Mouse (Mus musculus) embryonic stem cell, embryonic (primary cell): Measurements from ENCODE around the gene Irf4.

Experiments used
- CTCF ChIA-PET, 4 experiments: fragments of 300-600 bp in 2 of 4; fragments of 350-600 bp in 2 of 4; sonication (Branson Sonifier 250); formaldehyde crosslinking; loops; one replicate each; lab custom pipeline; 2022; ENCODE audit warnings: inconsistent platforms in 2 of 4; lab: Charles Lee
- POLR2A ChIA-PET, 4 experiments: fragments of 300-600 bp in 2 of 4; fragments of 350-600 bp in 2 of 4; sonication (Branson Sonifier 250); formaldehyde crosslinking; loops; one replicate each; lab custom pipeline; 2022; ENCODE audit warnings: antibody characterized with exemption in 4 of 4, inconsistent platforms in 1 of 4; lab: Charles Lee

The Irf4 gene

GRCm38 (mm10) chr13:30786235-30787035, 37.4 kb downstream of the Irf4 start:
- ChIA-PET CTCF (interaction anchor here in 1 of 4 experiments (0.6 kb wide), 1 partner anchor 77 kb away, joined by 3 read pairs; no protein-coding TSS in a partner anchor), POLR2A (interaction anchor here in 1 of 4 experiments (0.6 kb wide), 1 partner anchor 802 kb away, joined by 3 read pairs; no protein-coding TSS in a partner anchor)

- ChIA-PET POLR2A (interaction anchor here in 2 of 4 experiments (0.6 to 1.6 kb wide), 3 partner anchors 47 to 162 kb away, joined by 3 to 6 read pairs (median 5); no protein-coding TSS in a partner anchor), CTCF (no interaction called here)
Measured at GRCm38 (mm10) chr13:30787036-30787320, 38.0 kb downstream of the Irf4 start.

DNA sequence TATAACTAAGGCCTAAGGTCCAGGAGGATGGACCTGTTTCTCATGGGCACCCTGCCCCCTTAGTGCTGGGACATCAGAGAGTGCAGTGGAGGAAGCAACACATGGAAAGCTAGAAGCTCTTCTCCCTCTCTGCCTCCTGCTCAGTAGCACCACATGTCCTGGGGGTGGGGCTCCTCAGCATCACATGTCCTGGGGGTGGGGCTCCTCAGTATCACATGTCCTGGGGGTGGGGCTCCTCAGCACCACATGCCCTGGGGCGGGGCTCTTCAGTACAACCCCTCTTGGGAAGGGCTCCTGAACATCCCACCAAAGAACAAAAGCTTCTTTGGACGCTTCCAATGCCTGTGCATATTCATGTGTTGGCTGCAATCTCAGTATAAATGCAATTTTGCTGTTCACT, 38.5 kb downstream of the Irf4 start:
- ChIA-PET CTCF (no interaction called here), POLR2A (interaction anchor here in 2 of 4 experiments (0.6 to 1.6 kb wide), 5 partner anchors 8 to 161 kb away, joined by 3 to 6 read pairs (median 3); no protein-coding TSS in a partner anchor)

DNA sequence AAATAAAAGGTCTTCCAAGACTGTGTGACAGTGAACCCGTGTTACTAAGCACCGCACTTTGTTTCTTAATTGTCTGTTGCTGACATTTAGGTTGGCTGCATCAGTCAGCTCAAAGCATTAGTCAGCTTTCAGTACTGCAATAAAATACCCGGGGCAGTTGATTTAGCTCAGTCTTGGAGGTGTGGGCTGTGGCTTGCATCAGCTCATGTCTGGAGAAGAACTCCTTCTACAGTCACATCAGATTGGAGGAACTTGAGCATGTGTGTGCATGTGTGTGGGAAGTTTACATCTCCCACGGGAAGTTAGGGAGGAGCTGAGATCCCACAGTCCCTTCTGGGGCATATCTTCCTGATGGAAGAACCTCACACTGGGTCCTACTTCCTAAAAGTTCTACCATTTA, 38.9 kb downstream of the Irf4 start:
- ChIA-PET POLR2A (interaction anchor here in 2 of 4 experiments (0.6 to 1.6 kb wide), 4 partner anchors 9 to 46 kb away, joined by 3 read pairs; no protein-coding TSS in a partner anchor), CTCF (no interaction called here)

DNA sequence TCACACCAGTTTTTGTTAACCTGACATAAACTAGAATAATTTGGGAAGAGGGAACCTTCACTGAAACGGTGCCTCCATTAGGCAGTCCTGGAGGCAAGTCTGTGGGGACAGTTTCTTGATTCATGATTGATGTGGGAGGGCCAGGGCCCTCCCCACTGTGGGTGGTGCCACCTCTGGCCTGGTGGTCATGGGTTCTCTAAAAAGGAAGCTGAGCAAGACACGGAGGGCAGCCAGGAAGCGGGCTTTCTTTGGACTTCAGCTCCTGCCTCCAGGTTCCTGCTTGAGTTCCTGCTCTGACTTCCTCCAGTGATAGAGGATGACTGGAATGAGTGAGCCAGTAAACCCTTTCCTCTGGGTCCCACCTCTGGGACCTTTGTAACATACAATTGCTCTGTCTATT, 39.4 kb downstream of the Irf4 start:
- CTCF ChIA-PET: no interaction called here
- POLR2A ChIA-PET: interaction anchor here in 1 of 4 experiments (1.0 to 1.6 kb wide), 3 partner anchors 11 to 46 kb away, joined by 3 read pairs; no protein-coding TSS in a partner anchor

DNA sequence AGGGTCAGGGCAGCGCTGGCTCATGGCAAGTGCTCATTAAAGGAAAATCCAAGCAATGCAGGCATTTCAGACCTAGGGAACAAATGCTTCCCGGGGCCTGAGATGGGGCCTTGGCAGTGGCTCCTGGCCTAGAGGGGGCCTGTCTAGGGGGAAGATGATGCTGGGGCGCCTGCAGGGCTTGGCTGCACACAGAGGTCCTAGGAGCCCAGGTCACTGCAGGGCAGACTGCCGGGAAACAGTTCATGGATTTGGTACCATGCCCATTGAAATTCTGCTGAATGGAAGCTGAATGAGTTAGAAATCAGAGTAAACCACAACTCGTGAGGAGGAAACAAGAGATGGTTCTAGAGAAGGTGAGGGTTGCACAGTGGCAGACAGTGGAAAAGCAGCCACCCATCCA, 41.0 kb downstream of the Irf4 start:
- ChIA-PET CTCF (no interaction called here), POLR2A (no interaction called here)

DNA sequence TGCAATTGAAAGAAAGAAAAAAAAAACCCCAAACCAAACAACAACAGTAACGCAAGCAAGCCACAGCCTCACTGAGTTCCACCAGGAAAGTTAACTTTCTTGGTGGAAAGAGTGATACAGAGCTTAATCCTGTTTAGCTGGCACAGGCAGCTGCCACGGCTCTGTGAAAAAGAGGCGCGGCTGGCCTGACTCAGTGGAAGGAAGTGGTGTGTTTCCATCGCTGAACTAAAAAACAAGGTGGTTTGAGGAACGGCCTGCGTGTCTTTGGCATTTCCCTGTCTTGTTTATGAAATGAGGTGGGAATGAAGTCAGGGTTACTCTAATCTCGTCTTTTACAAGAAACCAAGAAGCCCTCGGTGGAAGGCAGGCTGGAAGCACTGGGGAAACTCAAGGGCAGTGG, 43.3 kb downstream of the Irf4 start:
- CTCF ChIA-PET: no interaction called here

DNA sequence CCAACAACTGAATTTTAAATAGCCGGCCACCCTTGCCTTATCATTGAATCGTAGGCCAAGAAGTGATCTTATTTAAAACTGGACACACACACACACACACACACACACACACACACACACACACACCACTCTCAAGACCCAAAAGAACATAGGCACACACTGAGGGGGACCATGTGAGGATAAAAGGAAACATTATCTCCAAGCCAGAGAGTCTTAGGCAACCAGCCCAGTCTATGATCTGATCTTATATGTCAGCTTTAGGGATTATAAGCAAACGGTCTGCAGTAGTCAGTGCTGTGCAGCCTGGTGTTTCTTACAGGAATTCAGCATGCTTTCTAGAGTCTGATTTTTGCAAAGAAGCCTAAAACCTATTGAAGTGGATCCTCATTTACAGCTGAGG, 43.7 kb downstream of the Irf4 start:
- ChIA-PET POLR2A (no interaction called here), CTCF (no interaction called here)

More for the DNA sequence above, 43.3 kb downstream of the Irf4 start:
- POLR2A ChIA-PET: interaction anchor here in 1 of 4 experiments (0.6 kb wide), 1 partner anchor 1123 kb away, joined by 3 read pairs; no protein-coding TSS in a partner anchor

GRCm38 (mm10) chr13:30793196-30793595, 44.2 kb downstream of the Irf4 start:
- POLR2A ChIA-PET: no interaction called here
- CTCF ChIA-PET: no interaction called here

DNA sequence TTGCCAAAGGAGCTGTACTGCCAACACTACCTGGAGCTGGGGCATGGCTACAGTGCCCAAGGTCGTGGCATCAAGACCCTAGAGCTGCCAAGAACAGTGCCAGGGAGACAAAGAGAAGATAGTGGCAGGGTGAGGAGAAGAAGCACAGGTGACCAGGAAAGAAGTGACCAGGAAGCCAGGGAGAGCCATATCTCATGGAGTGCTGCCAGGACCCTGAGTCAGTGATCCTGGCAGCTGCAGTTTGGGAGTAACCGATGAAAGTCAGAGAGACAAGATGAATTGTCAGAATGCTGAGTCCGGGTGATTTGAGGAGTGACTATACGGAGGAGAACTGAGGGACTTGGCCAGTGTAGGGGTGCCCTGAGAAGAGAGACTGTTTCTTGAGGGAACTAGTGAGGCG, 44.6 kb downstream of the Irf4 start:
- POLR2A ChIA-PET: interaction anchor here in 1 of 4 experiments (0.5 kb wide), 1 partner anchor 830 kb away, joined by 10 read pairs; no protein-coding TSS in a partner anchor
- CTCF ChIA-PET: no interaction called here

GRCm38 (mm10) chr13:30795960-30796359, 46.9 kb downstream of the Irf4 start:
- ChIA-PET POLR2A (interaction anchor here in 2 of 4 experiments (0.6 kb wide), 3 partner anchors 66 to 1683 kb away, joined by 3 to 8 read pairs (median 4); no protein-coding TSS in a partner anchor), CTCF (interaction anchor here in 1 of 4 experiments (0.6 kb wide), 1 partner anchor 24 kb away, joined by 3 read pairs; no protein-coding TSS in a partner anchor)

GRCm38 (mm10) chr13:30801886-30802285, 52.9 kb downstream of the Irf4 start:
- POLR2A ChIA-PET: no interaction called here
- CTCF ChIA-PET: no interaction called here

DNA sequence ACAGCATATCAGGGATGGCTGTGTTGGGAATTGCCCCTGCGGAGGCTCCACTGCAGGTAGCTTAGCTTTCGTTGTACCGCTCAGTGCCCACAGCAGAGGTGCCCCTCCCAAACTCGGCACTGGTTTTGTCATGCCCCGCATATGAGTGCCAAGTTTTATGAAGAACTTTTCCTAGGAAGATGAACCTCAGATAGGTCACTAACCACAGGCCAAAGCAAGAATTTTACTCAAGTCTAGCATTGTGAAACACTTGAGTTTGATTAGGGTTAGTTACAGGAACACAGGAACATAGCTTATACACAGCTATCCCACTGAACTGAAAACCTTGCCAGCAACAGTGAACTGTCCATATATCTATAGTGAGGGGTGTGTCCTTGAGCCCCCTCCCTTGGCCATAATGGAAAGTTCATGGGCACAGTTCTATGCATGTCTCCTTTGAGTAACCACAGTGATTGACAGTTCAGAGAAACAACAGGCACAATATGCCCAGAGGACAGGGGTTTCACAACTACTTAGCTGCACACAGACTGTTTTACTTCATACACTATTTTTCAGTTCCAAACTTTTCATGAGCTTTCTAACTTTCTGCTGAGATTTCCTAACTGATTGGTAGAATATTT, 53.4 kb downstream of the Irf4 start:
- ChIA-PET POLR2A (no interaction called here), CTCF (no interaction called here)

GRCm38 (mm10) chr13:30809240-30809639, 60.2 kb downstream of the Irf4 start:
- ChIA-PET CTCF (no interaction called here), POLR2A (no interaction called here)

- POLR2A ChIA-PET: no interaction called here
- CTCF ChIA-PET: no interaction called here
Measured at GRCm38 (mm10) chr13:30813464-30813863, 64.4 kb downstream of the Irf4 start.

DNA sequence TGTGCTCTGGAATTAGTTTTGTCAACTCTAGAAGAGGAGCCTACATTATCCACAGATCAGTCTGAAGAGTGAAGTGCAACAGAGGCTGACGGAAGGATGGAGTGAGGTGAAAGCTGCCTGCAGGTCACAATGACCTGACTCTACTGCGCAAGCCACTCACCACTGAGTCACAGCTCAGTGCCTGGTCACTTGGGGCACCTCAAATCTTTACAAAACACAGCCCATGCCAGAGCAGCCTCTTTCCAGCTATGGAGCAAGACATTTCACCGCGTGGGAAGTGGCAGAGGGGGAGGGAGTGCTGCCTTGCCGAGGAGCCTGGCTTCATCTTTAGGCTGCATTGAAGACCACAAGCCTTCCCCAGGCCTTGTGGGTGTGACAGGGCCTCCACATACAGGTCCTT, 65.2 kb downstream of the Irf4 start:
- POLR2A ChIA-PET: no interaction called here
- CTCF ChIA-PET: no interaction called here
